Mouse (Mus musculus) liver, embryonic 14.5 days (tissue): ENCODE measurements around the gene Mab21l3.

Source experiments
- CTCF ChIP-seq: IDR thresholded peaks from 2 replicates; pipeline ENCODE4 v1.5.1; 2016; ENCODE audit warnings: antibody characterized with exemption, low read depth, control low read depth
- EP300 ChIP-seq: IDR thresholded peaks from 2 replicates; pipeline ENCODE4 v1.6.1; 2016; ENCODE audit warnings: antibody characterized with exemption, low read depth

DNA sequence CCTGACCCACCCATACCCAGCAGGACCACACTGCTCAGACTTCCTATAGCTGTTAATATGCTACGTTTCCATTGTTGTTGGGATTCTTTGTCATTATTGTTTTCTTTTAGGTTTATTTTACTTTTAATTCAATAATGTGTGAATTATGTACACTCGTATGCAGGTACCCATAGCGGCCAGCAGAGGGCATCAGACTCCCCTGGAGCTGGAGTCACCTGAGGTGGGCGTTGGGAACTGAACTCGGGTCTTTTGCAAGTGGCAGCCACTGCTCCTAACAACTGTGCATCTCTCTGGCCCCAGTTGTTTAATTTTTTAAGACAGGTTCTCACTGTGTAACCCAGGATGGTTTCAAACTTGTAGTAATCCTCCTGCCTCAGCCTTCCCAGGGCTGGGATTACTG is 26.7 kb downstream of the Mab21l3 start:
- TF ChIP-seq EP300 (no peak), CTCF (peak; percentile 65)
